Mouse (Mus musculus): Measurements from ENCODE around the gene Acly.
"Not testable (repeated sequence)": the region's sequence is repeated elsewhere in the genome, so short reads cannot be mapped to it uniquely, and the experiment has no call there.

The Acly gene

DNA sequence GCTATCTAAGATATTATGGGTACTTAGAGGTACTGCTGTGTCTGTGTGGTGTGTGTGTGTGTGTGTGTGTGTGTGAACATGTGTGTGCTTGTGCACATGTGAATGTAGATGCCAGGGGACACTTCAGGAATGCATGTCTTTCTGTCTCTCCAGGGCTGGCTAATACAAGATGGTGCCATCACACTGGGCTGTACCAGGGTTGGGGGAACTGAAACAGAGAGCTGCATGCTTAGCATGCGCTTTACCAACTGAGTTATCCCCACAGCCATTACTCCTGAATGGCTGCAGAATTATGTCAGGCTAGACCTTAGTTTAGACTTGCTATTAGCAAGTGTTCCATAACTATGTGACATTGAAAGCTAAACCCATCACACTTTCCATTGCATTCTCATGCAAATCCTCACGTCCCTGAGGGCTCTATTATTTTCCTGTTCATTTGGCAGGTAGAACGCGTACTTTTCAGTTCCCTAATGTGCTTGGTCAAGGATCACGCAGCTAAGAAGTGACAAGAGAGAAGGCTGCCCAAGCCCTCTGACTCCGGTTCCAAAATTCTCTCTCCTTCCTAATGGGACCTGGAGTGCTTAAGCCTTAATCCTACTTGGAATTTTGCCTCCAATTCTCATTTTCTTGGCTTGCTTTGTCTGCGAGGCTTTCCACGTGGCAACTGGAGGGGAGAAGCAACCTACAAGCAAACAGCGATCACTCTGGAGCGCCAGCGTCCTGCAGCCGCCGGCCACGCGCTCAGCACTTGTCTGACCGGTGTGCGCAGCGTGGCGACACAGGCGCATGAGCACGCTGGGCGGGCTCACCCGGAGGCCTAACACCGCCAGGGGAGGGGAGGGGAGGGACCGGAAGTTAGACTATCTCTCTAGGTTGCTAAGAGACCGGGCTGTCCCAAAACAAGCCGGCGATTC, 17.3 kb upstream of the Acly start, which contains the start of gene Ttc25:
TSS of gene Ttc25 (plus strand) at position 776 of the 914 bp plus-strand sequence.
- DNase-seq (ENCODE audit: low spot score in 2 of 2) = peak; percentile 78 to 80

DNA sequence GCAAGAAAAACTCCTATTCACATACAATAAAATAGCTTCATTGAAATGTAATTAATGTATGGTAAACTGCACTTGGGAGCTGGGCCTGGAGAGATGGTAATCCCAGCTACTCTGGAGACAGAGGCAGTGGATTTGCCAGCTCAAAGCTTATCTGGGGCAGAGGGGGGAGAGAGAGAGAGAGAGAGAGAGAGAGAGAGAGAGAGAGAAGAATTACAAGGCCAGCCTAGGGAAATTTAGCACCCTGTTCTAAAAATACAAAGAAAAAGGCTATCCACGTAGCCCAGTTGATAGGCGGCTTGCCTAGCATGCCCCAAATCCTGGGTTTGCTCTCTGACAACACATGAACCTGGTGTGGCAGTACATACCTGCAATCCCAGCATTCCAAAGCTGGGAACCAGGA, 13.8 kb upstream of the Acly start:
- DNase-seq (ENCODE audit: low spot score in 2 of 2) = no peak

DNA sequence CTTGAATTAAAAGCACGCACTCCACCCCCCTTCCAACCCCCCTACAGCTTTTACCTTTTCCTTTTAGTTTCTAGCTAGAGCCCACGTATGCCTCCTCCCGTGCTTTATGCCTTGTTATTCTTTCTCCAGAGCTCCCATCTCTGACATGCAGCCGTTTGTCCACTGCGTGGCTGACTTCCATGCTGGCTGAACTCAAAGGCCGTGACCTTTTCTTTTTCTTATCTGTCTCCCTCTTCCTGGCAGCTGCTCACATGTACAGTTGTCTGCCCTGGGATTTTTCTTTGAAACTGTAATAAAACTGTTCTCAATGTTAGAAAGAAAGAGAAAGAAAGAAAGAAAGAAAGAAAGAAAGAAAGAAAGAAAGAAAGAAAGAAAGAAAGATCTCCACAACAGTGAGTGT, 13.2 kb upstream of the Acly start:
- no peak for DNase-seq (ENCODE audit: low spot score in 2 of 2)

DNA sequence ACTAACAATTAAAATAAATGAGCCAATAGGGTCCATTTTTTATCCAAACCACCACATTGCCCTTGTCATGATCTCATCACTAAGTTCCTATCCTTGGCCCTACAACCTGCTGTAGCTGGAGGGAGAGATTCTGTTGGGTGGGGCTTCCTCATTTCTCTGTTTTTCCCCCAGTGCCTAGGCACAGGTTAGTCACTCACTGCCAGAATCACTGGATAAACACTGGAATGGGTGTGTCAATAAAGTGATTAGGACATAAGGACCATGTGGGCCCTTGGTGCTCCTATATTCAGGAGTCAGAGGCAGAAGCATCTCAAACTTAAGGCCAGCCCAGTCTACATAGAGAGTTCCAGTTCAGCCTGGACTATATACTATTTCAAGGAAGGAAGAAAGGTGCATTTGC, 8.7 kb upstream of the Acly start:
- DNase-seq (ENCODE audit: low spot score in 2 of 2) = no peak

DNA sequence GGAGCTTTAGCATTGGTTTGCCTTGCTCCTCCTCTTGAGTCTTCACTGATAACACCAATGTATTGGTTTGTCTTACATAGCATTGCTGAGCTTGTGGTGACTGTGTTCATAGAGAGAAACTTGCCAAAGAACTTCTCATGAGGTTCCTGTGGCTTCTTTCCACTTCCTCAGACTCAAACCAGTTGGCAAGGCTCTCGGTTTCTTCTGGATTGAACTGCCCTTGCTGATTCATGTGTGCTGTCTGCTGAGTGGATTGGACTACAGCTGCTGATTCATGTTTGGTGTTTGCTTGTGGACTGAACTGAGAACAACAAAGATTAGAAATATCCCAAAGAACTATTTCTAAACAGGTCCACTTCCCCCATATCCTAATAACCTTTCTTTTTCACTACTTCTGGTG, 8.2 kb upstream of the Acly start:
- DNase-seq (ENCODE audit: low spot score in 2 of 2) = no peak

DNA sequence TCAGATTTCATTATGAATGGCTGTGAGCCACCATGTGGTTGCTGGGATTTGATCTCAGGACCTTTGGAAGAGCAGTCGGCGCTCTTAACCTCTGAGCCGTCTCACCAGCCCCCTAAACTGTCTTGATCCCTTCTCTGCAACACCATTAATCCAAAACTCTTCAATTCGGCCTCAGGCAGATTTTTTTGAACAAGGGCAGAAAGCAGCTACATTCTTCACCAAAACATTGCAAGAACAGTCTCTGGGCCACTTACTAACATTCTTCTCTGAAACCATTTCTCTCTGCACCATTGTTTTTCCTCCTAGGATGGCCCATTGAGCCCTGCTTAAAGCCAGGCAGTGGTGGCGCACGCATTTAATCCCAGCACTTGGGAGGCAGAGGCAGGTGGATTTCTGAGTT, 7.0 kb upstream of the Acly start:
- not testable (repeated sequence) for DNase-seq (ENCODE audit: low spot score in 2 of 2)

DNA sequence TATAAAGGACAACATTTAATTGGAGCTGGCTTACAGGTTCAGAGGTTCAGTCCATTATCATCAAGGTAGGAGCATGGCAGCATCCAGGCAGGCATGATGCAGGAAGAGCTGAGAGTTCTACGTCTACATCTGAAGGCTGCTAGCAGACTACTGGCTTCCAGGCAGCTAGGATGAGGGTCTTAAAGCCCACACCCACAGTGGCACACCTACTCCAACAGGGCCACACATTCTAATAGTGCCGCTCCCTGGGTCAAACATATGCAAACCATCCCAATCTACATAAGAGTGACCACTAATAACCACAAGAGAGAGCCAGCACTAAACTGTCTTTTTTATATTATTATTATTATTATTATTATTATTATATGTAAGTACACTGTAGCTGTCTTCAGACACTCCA, 6.6 kb upstream of the Acly start:
- not testable (repeated sequence) for DNase-seq (ENCODE audit: low spot score in 2 of 2)

DNA sequence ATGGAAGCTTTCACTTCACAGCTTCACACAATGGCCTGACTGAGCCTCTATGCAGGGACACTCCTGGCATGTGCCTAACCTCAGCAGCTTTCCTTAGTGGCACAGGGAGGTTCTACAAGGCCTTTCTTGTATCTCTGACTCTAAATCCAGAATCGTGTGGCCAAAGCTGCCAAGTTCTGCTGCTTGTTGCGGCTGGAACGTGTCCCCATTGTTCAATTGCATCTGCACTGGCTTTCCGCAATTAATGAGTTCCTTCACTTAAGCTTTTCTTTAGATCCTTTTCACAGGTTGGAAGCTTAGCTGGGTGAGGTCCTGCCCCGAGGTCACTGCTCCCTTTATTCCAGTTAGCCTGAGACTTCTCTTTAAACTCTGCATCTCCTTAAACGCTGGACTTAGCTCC, 6.1 kb upstream of the Acly start:
- DNase-seq (ENCODE audit: low spot score in 2 of 2) = no peak

DNA sequence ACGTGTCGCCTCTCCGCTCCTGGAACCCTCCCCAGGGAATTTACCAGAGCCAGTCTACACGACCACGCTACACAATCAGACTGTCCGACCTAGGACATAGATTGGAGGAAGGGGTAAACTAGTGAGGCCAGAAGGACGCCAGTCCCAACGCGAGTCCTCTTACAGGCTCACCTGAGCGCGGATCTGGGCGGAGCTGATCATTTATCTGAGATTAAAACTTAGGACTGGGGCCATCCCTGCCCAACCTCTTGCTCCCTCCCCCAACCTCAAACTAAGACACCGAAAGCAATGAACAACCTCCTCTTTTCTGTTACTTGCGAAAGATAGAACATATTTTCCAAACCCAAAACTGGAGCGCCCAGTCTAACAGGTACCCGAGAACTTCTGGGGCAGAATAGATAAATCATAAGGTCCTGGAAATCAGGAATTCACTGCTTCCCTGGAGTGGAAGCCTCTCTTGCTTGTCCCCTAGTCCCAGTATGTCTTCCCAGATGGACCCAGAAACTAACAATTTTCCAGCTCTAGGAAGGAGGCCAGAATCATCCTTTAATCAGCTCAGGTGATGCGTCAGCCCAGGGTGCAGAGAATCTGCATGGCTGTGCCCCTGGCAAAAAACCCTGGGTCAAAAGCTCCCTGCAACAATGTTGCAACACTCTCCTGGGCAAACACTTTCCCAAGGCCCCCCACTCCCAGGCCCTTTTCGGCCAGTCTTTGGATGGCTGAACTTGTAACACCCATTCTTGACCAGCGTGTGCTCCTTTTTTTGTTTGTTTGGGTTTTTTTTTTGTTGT, 770 bp upstream of the Acly start:
- no peak for DNase-seq (ENCODE audit: low spot score in 2 of 2)

DNA sequence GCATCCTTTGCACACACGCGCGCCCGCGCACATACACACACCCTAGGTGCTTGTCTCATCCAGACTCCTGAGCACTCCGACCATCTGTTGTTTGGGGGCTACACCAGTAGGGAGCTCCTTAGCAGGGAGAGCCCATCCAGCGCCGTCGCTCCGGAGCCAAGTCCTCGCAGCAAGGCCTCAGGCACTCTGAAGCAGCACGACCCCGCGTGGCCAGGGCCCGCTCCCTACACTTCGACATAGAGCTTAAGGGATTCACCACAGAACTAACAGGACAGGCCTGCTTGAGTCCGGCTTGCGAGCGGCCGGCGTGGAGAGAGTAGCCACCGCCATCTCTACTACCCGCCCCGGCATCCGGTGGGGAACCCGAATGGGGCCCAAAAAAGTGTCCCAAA, 738 bp downstream of the Acly start:
- peak; percentile 39 to 47 for DNase-seq (ENCODE audit: low spot score in 2 of 2)

DNA sequence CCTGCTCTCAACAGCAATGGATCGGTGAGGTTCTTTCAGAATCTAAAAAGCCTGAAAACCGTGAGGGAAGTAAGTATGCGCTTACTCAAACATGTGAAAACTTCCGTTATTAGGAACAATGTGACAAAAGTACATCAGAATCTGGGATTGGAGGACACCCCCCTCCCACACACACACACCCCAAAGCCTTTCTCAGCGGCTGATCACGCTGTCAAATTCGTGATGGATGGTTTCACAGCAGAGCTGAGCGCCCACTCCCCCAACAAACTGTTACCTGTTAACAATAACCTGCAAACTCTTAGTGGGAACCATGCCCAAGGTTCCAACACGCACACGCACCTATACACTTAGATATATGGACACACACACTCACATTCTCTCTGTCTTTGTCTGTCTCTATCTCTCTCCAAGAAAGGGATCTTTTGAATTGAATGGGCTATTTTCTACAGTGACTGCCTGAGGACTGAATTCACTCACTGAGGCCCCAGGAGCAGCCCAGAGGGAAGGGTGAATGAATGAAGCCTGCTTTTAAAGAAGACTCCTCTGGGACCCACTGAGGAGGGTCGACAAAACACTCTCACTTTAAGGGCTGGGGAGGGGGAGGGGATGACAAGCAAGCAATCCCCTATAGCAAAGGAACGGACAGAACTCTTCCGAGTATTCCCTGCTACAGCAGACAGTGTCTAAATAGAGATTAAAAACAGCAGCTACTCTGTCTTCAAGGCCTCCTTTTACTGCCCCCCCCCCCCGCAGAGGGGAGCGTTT, 1.6 kb downstream of the Acly start:
- no peak for DNase-seq (ENCODE audit: low spot score in 2 of 2)

DNA sequence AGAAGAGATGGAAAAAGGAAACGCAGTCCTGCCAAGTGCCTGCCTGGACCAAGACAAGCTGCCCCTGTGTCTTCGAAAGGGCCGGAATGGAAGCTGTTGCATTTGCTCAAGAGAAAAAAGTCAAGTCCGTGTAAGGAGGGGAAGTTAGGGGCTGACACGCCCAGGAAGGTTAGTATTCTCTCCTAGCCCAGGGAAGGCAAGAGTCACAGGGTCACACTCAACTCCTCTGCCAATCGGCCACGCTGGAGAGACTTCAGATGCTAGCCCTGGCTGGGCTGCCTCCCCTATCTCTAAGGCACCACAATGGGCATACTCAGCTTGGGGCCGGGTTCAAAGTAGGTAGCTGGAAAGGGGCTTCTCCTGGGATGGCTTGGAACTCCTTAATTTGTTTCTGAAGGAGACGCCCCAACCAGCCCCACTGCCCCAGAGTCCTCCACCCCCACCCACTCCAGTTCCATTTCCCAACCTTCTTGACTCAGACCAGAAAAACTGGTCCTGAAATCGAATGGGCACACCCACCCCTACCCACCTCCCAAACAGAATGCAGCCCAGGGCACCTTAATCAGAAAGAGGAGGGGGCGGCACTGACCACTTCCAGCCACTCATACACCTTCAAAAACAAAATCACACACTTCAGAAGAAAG, 2.7 kb downstream of the Acly start:
- no peak for DNase-seq (ENCODE audit: low spot score in 2 of 2)

DNA sequence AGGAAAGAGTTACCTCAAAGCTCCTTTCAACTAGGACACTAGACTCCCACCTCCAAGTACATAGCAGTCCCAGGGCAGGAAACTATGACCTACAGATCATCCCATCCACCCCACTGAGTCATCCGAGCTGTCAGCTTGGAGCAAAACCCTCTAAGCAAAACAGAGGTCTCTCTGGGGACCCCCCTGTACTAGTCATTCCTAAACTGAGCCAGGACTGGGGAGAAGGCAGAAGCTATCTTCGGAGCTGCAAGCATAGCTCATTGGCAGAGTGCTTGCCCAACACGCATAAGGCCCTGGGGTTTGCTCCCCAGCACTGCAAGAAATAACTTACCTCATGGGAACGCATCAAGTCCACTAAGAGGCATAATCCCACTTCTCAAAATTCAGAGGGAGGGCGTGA, 3.4 kb downstream of the Acly start:
- DNase-seq (ENCODE audit: low spot score in 2 of 2) = no peak

DNA sequence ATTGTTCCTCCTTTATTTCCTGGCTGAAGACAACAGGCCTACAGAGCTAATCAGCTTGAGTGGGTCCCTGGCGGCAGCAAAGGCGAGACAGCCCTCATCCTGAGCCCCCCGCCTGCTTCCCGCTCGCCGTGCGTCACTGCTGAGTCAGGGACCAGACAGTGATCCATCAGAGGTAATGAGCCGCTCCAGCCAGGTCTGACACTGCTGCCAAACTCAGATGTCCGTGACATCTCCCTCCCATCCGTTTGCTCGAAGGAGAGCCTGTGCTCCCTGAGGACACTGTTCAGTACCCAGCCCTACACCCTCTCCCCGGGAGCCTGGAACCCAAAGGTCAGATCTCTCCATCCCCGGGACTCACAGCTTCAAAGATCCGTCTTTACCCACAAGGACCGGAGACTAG, 7.0 kb downstream of the Acly start:
- DNase-seq (ENCODE audit: low spot score in 2 of 2) = no peak

DNA sequence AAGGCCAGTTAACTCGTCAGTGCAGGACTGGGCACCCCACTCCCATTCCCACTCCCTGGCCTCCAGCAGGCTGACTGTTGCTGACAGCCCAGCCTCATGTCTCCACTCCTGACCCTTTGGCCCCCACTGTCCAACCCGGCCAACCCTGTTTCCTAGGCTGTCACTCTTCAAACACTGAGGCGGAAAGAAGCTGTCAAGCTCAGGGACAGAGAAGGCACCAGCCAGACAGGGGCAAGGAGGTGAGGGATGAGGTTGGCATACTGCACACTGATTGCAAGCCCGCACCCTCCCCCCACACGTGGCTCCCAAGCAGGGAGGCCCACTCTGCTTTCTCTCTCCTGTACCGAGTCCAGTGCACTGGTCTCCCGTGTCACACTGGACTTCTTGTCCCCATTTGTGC, 8.6 kb downstream of the Acly start:
- DNase-seq (ENCODE audit: low spot score in 2 of 2) = no peak

DNA sequence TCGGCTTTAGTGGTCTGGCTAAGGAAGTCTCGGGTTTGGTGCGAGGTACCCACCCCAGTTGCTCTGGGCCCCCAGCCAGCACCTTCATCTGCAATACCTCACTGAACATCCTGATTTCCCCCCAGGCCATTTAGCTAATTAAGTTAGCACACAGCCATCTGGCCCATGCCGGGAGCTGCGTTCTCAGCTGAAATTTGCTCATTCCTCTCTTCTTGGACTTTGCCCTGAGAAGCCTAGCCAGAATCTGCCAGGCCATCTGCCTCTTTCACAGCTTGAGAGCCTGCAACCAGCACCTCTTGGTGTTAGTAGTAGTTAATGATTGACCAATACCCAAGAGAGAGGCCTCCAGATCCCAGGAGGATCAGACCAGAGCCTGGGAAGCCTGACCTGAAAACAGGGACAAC, 9.6 kb downstream of the Acly start:
- DNase-seq (ENCODE audit: low spot score in 2 of 2) = no peak

DNA sequence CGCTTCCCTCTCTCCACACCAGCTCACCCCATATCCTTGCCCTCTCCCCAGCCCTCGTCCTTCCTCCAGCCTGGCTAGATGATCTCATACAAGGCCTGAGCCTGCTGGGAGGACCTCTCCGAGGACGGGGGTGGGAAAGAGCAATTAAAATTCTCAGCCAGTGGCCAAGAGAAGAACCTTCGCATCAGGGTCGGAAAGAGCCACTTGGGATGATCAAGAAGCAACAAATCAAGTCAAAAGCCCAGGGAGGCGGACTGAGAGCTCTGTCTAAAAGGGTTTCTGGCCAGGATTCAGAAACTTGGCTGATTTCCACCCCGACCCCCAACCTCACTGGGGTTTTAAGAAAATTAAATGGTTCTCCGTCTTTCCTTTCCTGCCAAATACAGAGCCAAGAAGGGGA, 11.5 kb downstream of the Acly start:
- DNase-seq (ENCODE audit: low spot score in 2 of 2) = no peak

DNA sequence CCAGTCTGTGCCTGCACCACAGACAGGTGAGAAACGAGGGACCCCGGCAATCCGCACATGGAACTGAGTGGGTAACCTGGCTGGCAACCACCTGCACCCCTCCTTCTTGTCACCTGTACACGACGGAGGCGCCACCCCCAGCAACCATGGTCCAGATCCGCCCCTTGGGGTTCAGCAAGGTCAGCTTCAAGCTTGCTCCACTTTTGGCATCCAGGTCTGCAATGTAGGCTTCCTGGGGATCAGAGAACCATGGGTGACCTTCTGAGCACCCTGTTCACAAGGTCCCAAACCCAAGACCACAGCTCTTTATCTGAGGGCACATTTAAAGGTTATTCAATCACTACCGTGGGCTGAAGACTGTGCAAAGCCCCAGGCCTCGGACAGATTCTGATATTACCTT, 12.0 kb downstream of the Acly start:
- DNase-seq (ENCODE audit: low spot score in 2 of 2) = no peak

DNA sequence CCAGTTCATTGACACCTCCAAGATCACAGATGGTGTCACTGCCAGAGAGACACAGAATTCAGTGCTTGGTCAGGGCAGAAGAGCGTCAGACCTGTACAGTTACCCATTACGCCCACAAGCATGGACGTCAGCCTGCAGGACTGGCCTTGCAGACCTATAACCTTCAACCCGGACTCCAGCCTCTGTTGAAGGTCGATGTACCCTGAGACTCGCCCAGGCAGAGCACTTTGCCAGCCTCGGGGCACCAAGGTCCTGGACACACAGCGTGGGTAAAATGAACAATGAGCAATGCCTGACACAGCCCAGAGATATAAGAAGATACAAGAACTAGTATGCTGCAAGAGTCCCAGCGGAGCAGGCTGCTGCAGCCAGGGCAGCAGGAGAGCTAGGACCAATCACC, 12.7 kb downstream of the Acly start:
- DNase-seq (ENCODE audit: low spot score in 2 of 2) = no peak

DNA sequence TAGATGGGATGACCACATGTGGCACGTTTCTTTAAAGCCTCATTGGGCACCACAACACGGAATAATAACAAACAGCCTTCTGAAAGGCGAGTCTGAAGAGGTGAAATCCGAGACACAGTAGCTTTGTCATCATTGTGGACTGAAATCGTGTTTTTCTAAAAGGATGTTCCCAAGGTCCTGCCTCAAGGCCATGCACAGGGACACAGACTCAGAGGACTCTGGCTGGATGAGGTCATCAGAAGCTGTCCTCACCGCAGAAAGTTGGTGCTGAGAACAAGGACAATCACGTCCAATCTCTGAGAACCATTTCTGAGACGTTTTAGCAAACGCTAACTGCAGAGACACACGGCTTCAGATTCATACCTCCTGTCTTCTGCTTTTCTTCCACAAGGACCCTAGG, 14.1 kb downstream of the Acly start:
- DNase-seq (ENCODE audit: low spot score in 2 of 2) = no peak

DNA sequence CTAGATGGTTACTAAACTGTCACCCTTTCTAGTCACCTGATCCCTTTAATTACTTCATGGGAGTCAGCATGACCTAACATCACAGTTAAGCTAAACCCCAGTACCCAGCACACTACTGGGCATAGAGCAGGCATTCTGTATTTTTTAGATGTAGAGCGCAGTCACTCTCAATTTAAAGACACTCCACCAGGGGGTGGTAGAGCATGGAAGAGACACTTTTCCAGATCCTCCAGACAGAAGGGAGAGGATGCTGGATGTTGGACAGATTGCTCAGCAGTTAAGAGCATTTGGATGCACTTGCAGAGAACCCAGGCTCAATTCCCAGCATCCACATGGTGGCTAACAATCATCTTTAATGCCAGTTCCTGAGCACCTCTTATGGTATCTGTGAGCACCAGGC, 15.4 kb downstream of the Acly start:
- DNase-seq (ENCODE audit: low spot score in 2 of 2) = no peak

DNA sequence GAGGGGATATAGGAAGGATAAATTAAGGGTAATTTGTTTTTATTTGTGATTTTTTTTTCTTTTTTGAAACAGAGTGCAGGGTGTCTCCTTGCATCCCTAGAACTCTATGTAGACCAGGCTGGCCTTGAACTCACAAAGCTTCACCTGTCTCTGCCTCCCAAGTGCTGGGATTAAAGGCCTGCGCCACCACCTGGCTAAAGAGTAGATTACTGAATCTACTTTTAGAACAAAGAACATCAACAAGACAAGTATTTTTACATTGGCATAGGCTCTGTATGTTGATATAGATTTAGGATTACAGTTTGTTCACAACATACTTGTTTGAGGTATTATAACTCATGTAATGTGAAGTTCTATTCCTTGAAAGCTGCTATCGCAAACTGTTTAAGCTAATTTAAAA, 17.2 kb downstream of the Acly start:
- no peak for DNase-seq (ENCODE audit: low spot score in 2 of 2)

All from natural killer cell, adult 2 months (primary cell).